In the genomic region with DNA sequence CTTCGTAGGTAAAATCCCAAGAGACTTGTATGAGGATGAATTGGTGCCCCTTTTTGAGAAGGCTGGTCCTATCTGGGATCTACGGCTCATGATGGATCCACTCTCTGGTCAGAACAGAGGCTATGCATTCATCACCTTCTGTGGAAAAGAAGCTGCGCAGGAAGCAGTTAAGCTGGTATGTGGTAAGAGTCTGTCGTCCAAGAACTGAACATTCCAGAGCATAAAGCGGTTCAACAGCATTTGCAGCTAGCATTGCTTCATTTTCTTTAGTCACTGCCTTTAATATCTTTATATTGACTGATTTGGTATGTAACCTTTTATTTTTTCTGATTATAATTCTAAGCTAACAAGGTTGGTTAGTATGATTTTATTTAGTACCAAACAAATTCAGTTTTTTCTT, we compare ENCODE assay signal across 18 mouse cellular contexts.
"Had no signal": no experiment of that assay in that cellular context is flagged by ENCODE, and none has a peak within 500 bp of the region (broad histone marks: within the 10 kb centered on the region; RNA-seq: fewer than 3 reads in every experiment).

No protein-coding gene starts in this region.

- H3K4me2 ChIP-seq: lung, embryonic 14.5 days; midbrain, embryonic 12.5 days; neural tube, embryonic 13.5 days; neural tube, embryonic 15.5 days had no signal

- H3K9ac ChIP-seq: lung, embryonic 14.5 days; midbrain, embryonic 12.5 days; neural tube, embryonic 13.5 days; neural tube, embryonic 15.5 days had no signal

- H3K27me3 ChIP-seq: midbrain, embryonic 12.5 days; neural tube, embryonic 13.5 days; neural tube, embryonic 15.5 days had no signal

- DNase-seq: lung, adult 18-20 months; lung, embryonic 14.5 days; lung, postnatal 4 days; midbrain, embryonic 14.5 days; retina, postnatal 1 day; right cerebral cortex, adult 18-20 months; right cerebral cortex, postnatal 25 days; right cerebral cortex, postnatal 4 days; spleen, adult 18-20 months; thymus, adult 18-20 months; thymus, postnatal 14 days; thymus, postnatal 36 days had no signal

- ATAC-seq: midbrain, embryonic 16.5 days had no signal

- H3K27ac ChIP-seq: midbrain, embryonic 10.5 days; midbrain, embryonic 12.5 days; neural tube, embryonic 13.5 days; neural tube, embryonic 15.5 days had no signal

- H3K4me3 ChIP-seq: midbrain, embryonic 10.5 days; midbrain, embryonic 12.5 days; myocyte; neural tube, embryonic 13.5 days; neural tube, embryonic 15.5 days had no signal

- H3K4me1 ChIP-seq: midbrain, embryonic 10.5 days; midbrain, embryonic 12.5 days; neural tube, embryonic 15.5 days had no signal

- H3K9me3 ChIP-seq: midbrain, embryonic 10.5 days; midbrain, embryonic 12.5 days; neural tube, embryonic 13.5 days; neural tube, embryonic 15.5 days had no signal
